Comparison of ENCODE assay signal across 8 mouse cellular contexts in genomic region chrX:23693443-23694400, GRCm38 (mm10). TPM values are rescaled to one million over a fixed set of nuclear protein-coding genes. Genes with fewer than 3 reads are reported as not detected.
DNase-seq lines count a peak whose midpoint lies in the region; ATAC-seq lines count a peak whose summit lies in the region.

No protein-coding gene starts in this region.

- peak overlapping the region; percentile 37 for H3K4me2 ChIP-seq in forebrain, embryonic 11.5 days (ENCODE audit: low read depth, low read length, severe bottlenecking)
- H3K4me2 ChIP-seq in limb, embryonic 11.5 days (ENCODE audit: low read depth, severe bottlenecking): peak overlapping the region; percentile 49
- peak overlapping the region; percentile 57 for H3K4me2 ChIP-seq in neural tube, embryonic 12.5 days (replicated peaks)

- H3K4me1 ChIP-seq in forebrain, embryonic 11.5 days (replicated peaks; ENCODE audit: control insufficient read depth, insufficient read depth, low read length): no peaks in the 10 kb centered on the region
- no peaks in the 10 kb centered on the region for H3K4me1 ChIP-seq in limb, embryonic 11.5 days (ENCODE audit: control insufficient read depth, insufficient read depth, low read length)
- no peaks in the 10 kb centered on the region for H3K4me1 ChIP-seq in neural tube, embryonic 12.5 days

- no peaks in the 10 kb centered on the region for H3K27me3 ChIP-seq in forebrain, embryonic 11.5 days (ENCODE audit: control insufficient read depth, insufficient read depth, low read length)
- H3K27me3 ChIP-seq in limb, embryonic 11.5 days (ENCODE audit: control insufficient read depth, insufficient read depth, low read length): no peaks in the 10 kb centered on the region
- no peaks in the 10 kb centered on the region for H3K27me3 ChIP-seq in neural tube, embryonic 12.5 days (replicated peaks)

- DNase-seq in adrenal gland, adult (ENCODE audit: inconsistent age in 2 of 2, low spot score in 1 of 2): peak; percentile 5 to 66
- DNase-seq in adrenal gland, postnatal 25 days: no peak
- DNase-seq in spleen, adult 12 weeks (ENCODE audit: low spot score): peak; percentile 6
- no peak for DNase-seq in spleen, adult 18-20 months
- no peak for DNase-seq in forebrain, embryonic 11.5 days (ENCODE audit: low spot score)
- DNase-seq in limb, embryonic 11.5 days (ENCODE audit: low spot score): no peak
- no peak for DNase-seq in gastrocnemius, postnatal 4 days (ENCODE audit: low spot score in 2 of 2)

- no peak overlapping the region for H3K27ac ChIP-seq in forebrain, embryonic 11.5 days (ENCODE audit: low read depth, low read length)
- H3K27ac ChIP-seq in limb, embryonic 11.5 days (replicated peaks; ENCODE audit: low read depth, low read length): peak overlapping the region; percentile 30; the same call in 1 of the 2 replicates
- peak overlapping the region; percentile 72; the same call in 1 of the 2 replicates for H3K27ac ChIP-seq in neural tube, embryonic 12.5 days

- ATAC-seq in forebrain, embryonic 11.5 days (replicated peaks; ENCODE audit: low FRiP score): no peak; the same call in 1 of the 2 replicates
- ATAC-seq in limb, embryonic 11.5 days (ENCODE audit: insufficient number of reproducible peaks, low FRiP score, low TSS enrichment, low read depth): no peak
- peak; percentile 61 for ATAC-seq in neural tube, embryonic 12.5 days (ENCODE audit: low FRiP score, low read depth)

- H3K4me3 ChIP-seq in forebrain, embryonic 11.5 days (ENCODE audit: low read depth, low read length): peak overlapping the region; percentile 50
- H3K4me3 ChIP-seq in limb, embryonic 11.5 days (ENCODE audit: low read depth, low read length): peak overlapping the region; percentile 43
- H3K4me3 ChIP-seq in neural tube, embryonic 12.5 days: peak overlapping the region; percentile 53

- 17% methylated on average over 27 of the region's 28 CpGs for WGBS in forebrain, embryonic 11.5 days
- WGBS in limb, embryonic 11.5 days: 17% methylated on average over 26 of the region's 28 CpGs
- WGBS in neural tube, embryonic 12.5 days: 16% methylated on average over 28 of the region's 28 CpGs

- H3K9me3 ChIP-seq in forebrain, embryonic 11.5 days (ENCODE audit: control insufficient read depth, low read length): no peaks in the 10 kb centered on the region
- no peaks in the 10 kb centered on the region for H3K9me3 ChIP-seq in limb, embryonic 11.5 days (ENCODE audit: control insufficient read depth, low read length)
- no peaks in the 10 kb centered on the region for H3K9me3 ChIP-seq in neural tube, embryonic 12.5 days

- no peaks in the 10 kb centered on the region for H3K36me3 ChIP-seq in forebrain, embryonic 11.5 days (ENCODE audit: control insufficient read depth, insufficient read depth, low read length)
- H3K36me3 ChIP-seq in limb, embryonic 11.5 days (ENCODE audit: control insufficient read depth, insufficient read depth, low read length): no peaks in the 10 kb centered on the region
- H3K36me3 ChIP-seq in neural tube, embryonic 12.5 days: no peaks in the 10 kb centered on the region

- H3K9ac ChIP-seq in forebrain, embryonic 11.5 days (ENCODE audit: low read length): peak overlapping the region; percentile 67
- peak overlapping the region; percentile 55 for H3K9ac ChIP-seq in limb, embryonic 11.5 days (ENCODE audit: low read length)
- H3K9ac ChIP-seq in neural tube, embryonic 12.5 days: peak overlapping the region; percentile 60

RNA-seq across cellular contexts. Expression of gene Wdr44, which starts 0.9 kb away (rescaled TPM):
- total RNA-seq in adrenal gland, postnatal 25 days (2021): 16.2 and 18.1 TPM in 2 replicates
- polyA plus RNA-seq in forebrain, embryonic 11.5 days (2014; fragmentation: Nextera tagmentation; extraction: Ambion mirVana): 7.3 and 8.4 TPM in 2 replicates
- polyA plus RNA-seq in limb, embryonic 11.5 days (2014; fragmentation: Nextera tagmentation; extraction: Ambion mirVana): 4.2 and 4.4 TPM in 2 replicates
- polyA plus RNA-seq in neural tube, embryonic 12.5 days (2016; fragmentation: Nextera tagmentation; extraction: Ambion mirVana): 11.9 and 12.9 TPM in 2 replicates
- 10 to 100 TPM; 26.6 to 30.2 TPM for total RNA-seq in gastrocnemius, postnatal 4 days (2021)

Comparison
In these comparisons a context has a peak if more than half of its experiments do, and no peak if none do; other contexts are left out.
1. DNase-seq: peak in adrenal gland, adult (2 of 2) and spleen, adult 12 weeks (single experiment); none in adrenal gland, postnatal 25 days (single experiment), spleen, adult 18-20 months (0 of 2), forebrain, embryonic 11.5 days (single experiment), limb, embryonic 11.5 days (single experiment) and gastrocnemius, postnatal 4 days (0 of 2).
2. Peak in every context shown above with its lines, with median percentiles within 50 percentile points of each other: H3K4me2 ChIP-seq, H3K4me3 ChIP-seq and H3K9ac ChIP-seq.